Mouse (Mus musculus): ENCODE measurements around the gene Rnf103. TPM values are rescaled to one million over a fixed set of nuclear protein-coding genes. Genes with fewer than 3 reads are reported as not detected.

Rnf103 gene
- polyA plus RNA-seq, 1 experiment from 2014 or later, result 13.7 TPM

- Histone ChIP-seq H3K4me2 (ENCODE audit: low read depth, severe bottlenecking) (no peak overlapping the region), H3K4me1 (ENCODE audit: control insufficient read depth, insufficient read depth, low read length) (0 out of 2 replicates have a peak, but pooled peaks cover 5% of the 10 kb centered on the region), H3K9ac (ENCODE audit: low read length) (no peak overlapping the region), H3K27me3 (ENCODE audit: control insufficient read depth, insufficient read depth, low read length) (no peaks in the 10 kb centered on the region), H3K4me3 (ENCODE audit: low read depth, low read length) (no peak overlapping the region), H3K27ac (replicated peaks; ENCODE audit: low read depth, low read length) (no peak overlapping the region), H3K9me3 (ENCODE audit: control insufficient read depth, low read length) (no peaks in the 10 kb centered on the region), H3K36me3 (ENCODE audit: control insufficient read depth, insufficient read depth, low read length) (no peaks in the 10 kb centered on the region)
- DNase-seq (ENCODE audit: low spot score) (no peak), ATAC-seq (ENCODE audit: insufficient number of reproducible peaks, low FRiP score, low TSS enrichment, low read depth) (no peak)
- WGBS, result 91% methylated on average over 3 of the region's 3 CpGs
These were observed 6.9 kb downstream of the Rnf103 start for GRCm38 (mm10) chr6:71500575-71500974.

- no peak overlapping the region for H3K4me2 ChIP-seq (ENCODE audit: low read depth, severe bottlenecking)
- H3K4me1 ChIP-seq (ENCODE audit: control insufficient read depth, insufficient read depth, low read length), result no peaks in the 10 kb centered on the region
- H3K9ac ChIP-seq (ENCODE audit: low read length), result no peak overlapping the region
- H3K27ac ChIP-seq (replicated peaks; ENCODE audit: low read depth, low read length), result no peak overlapping the region
- DNase-seq (ENCODE audit: low spot score), result no peak
- no peak overlapping the region for H3K4me3 ChIP-seq (ENCODE audit: low read depth, low read length)
- 64% methylated on average over 4 of the region's 4 CpGs for WGBS
- H3K36me3 ChIP-seq (ENCODE audit: control insufficient read depth, insufficient read depth, low read length), result no peaks in the 10 kb centered on the region
- no peak for ATAC-seq (ENCODE audit: insufficient number of reproducible peaks, low FRiP score, low TSS enrichment, low read depth)
- no peaks in the 10 kb centered on the region for H3K9me3 ChIP-seq (ENCODE audit: control insufficient read depth, low read length)
- H3K27me3 ChIP-seq (ENCODE audit: control insufficient read depth, insufficient read depth, low read length), result no peaks in the 10 kb centered on the region
These were observed 9.3 kb downstream of the Rnf103 start for GRCm38 (mm10) chr6:71503001-71503400.

GRCm38 (mm10) chr6:71503670-71504069 is 10.0 kb downstream of the Rnf103 start:
- no peaks in the 10 kb centered on the region for H3K9me3 ChIP-seq (ENCODE audit: control insufficient read depth, low read length)
- no peak for ATAC-seq (ENCODE audit: insufficient number of reproducible peaks, low FRiP score, low TSS enrichment, low read depth)

GRCm38 (mm10) chr6:71504091-71504490 is 10.4 kb downstream of the Rnf103 start:
- no peak for ATAC-seq (ENCODE audit: insufficient number of reproducible peaks, low FRiP score, low TSS enrichment, low read depth)

More at GRCm38 (mm10) chr6:71503670-71504069, 10.0 kb downstream of the Rnf103 start:
- no peaks in the 10 kb centered on the region for H3K4me1 ChIP-seq (ENCODE audit: control insufficient read depth, insufficient read depth, low read length)
- H3K27ac ChIP-seq (replicated peaks; ENCODE audit: low read depth, low read length), result no peak overlapping the region
- no peak for DNase-seq (ENCODE audit: low spot score)
- H3K4me2 ChIP-seq (ENCODE audit: low read depth, severe bottlenecking), result no peak overlapping the region
- no peaks in the 10 kb centered on the region for H3K36me3 ChIP-seq (ENCODE audit: control insufficient read depth, insufficient read depth, low read length)
- no peaks in the 10 kb centered on the region for H3K27me3 ChIP-seq (ENCODE audit: control insufficient read depth, insufficient read depth, low read length)
- H3K9ac ChIP-seq (ENCODE audit: low read length), result no peak overlapping the region
- H3K4me3 ChIP-seq (ENCODE audit: low read depth, low read length), result no peak overlapping the region

GRCm38 (mm10) chr6:71505671-71506070 is 12.0 kb downstream of the Rnf103 start:
- WGBS, result 95% methylated on average over 2 of the region's 2 CpGs
- Histone ChIP-seq H3K4me1 (ENCODE audit: control insufficient read depth, insufficient read depth, low read length) (no peaks in the 10 kb centered on the region), H3K4me2 (ENCODE audit: low read depth, severe bottlenecking) (no peak overlapping the region), H3K27ac (replicated peaks; ENCODE audit: low read depth, low read length) (no peak overlapping the region), H3K27me3 (ENCODE audit: control insufficient read depth, insufficient read depth, low read length) (no peaks in the 10 kb centered on the region), H3K4me3 (ENCODE audit: low read depth, low read length) (no peak overlapping the region), H3K9me3 (ENCODE audit: control insufficient read depth, low read length) (no peaks in the 10 kb centered on the region), H3K9ac (ENCODE audit: low read length) (no peak overlapping the region), H3K36me3 (ENCODE audit: control insufficient read depth, insufficient read depth, low read length) (no peaks in the 10 kb centered on the region)
- ATAC-seq (ENCODE audit: insufficient number of reproducible peaks, low FRiP score, low TSS enrichment, low read depth), result no peak
- DNase-seq (ENCODE audit: low spot score), result no peak

More at GRCm38 (mm10) chr6:71504091-71504490, 10.4 kb downstream of the Rnf103 start:
- Histone ChIP-seq H3K4me3 (ENCODE audit: low read depth, low read length) (no peak overlapping the region), H3K27me3 (ENCODE audit: control insufficient read depth, insufficient read depth, low read length) (no peaks in the 10 kb centered on the region), H3K4me2 (ENCODE audit: low read depth, severe bottlenecking) (no peak overlapping the region), H3K9me3 (ENCODE audit: control insufficient read depth, low read length) (no peaks in the 10 kb centered on the region), H3K27ac (replicated peaks; ENCODE audit: low read depth, low read length) (no peak overlapping the region), H3K4me1 (ENCODE audit: control insufficient read depth, insufficient read depth, low read length) (no peaks in the 10 kb centered on the region), H3K9ac (ENCODE audit: low read length) (no peak overlapping the region), H3K36me3 (ENCODE audit: control insufficient read depth, insufficient read depth, low read length) (no peaks in the 10 kb centered on the region)
- no peak for DNase-seq (ENCODE audit: low spot score)
- 90% methylated on average over 4 of the region's 4 CpGs for WGBS

- H3K4me1 ChIP-seq (ENCODE audit: control insufficient read depth, insufficient read depth, low read length), result no peaks in the 10 kb centered on the region
- DNase-seq (ENCODE audit: low spot score) (no peak), ATAC-seq (ENCODE audit: insufficient number of reproducible peaks, low FRiP score, low TSS enrichment, low read depth) (no peak)
- no peaks in the 10 kb centered on the region for H3K27me3 ChIP-seq (ENCODE audit: control insufficient read depth, insufficient read depth, low read length)
- no peaks in the 10 kb centered on the region for H3K36me3 ChIP-seq (ENCODE audit: control insufficient read depth, insufficient read depth, low read length)
- no peak overlapping the region for H3K4me3 ChIP-seq (ENCODE audit: low read depth, low read length)
- no peak overlapping the region for H3K9ac ChIP-seq (ENCODE audit: low read length)
- H3K9me3 ChIP-seq (ENCODE audit: control insufficient read depth, low read length), result no peaks in the 10 kb centered on the region
- H3K27ac ChIP-seq (replicated peaks; ENCODE audit: low read depth, low read length), result no peak overlapping the region
- WGBS, result 87% methylated on average over 4 of the region's 4 CpGs
- no peak overlapping the region for H3K4me2 ChIP-seq (ENCODE audit: low read depth, severe bottlenecking)
These were observed 25.8 kb downstream of the Rnf103 start for GRCm38 (mm10) chr6:71519476-71519875.

GRCm38 (mm10) chr6:71525556-71525955 is 31.9 kb downstream of the Rnf103 start:
- Histone ChIP-seq H3K27me3 (ENCODE audit: control insufficient read depth, insufficient read depth, low read length) (no peaks in the 10 kb centered on the region), H3K27ac (replicated peaks; ENCODE audit: low read depth, low read length) (no peak overlapping the region), H3K4me1 (ENCODE audit: control insufficient read depth, insufficient read depth, low read length) (no peaks in the 10 kb centered on the region), H3K9ac (ENCODE audit: low read length) (no peak overlapping the region), H3K4me3 (ENCODE audit: low read depth, low read length) (no peak overlapping the region), H3K4me2 (ENCODE audit: low read depth, severe bottlenecking) (no peak overlapping the region), H3K9me3 (ENCODE audit: control insufficient read depth, low read length) (no peaks in the 10 kb centered on the region), H3K36me3 (ENCODE audit: control insufficient read depth, insufficient read depth, low read length) (no peaks in the 10 kb centered on the region)
- DNase-seq (ENCODE audit: low spot score) (no peak), ATAC-seq (ENCODE audit: insufficient number of reproducible peaks, low FRiP score, low TSS enrichment, low read depth) (no peak)
- WGBS, result 30% methylated on average over 3 of the region's 3 CpGs

GRCm38 (mm10) chr6:71527056-71527455 is 33.4 kb downstream of the Rnf103 start:
- no peak for ATAC-seq (ENCODE audit: insufficient number of reproducible peaks, low FRiP score, low TSS enrichment, low read depth)
- WGBS, result 89% methylated on average over 10 of the region's 10 CpGs
- H3K36me3 ChIP-seq (ENCODE audit: control insufficient read depth, insufficient read depth, low read length), result no peaks in the 10 kb centered on the region
- no peak overlapping the region for H3K27ac ChIP-seq (replicated peaks; ENCODE audit: low read depth, low read length)
- no peak overlapping the region for H3K9ac ChIP-seq (ENCODE audit: low read length)
- H3K4me3 ChIP-seq (ENCODE audit: low read depth, low read length), result no peak overlapping the region
- H3K4me2 ChIP-seq (ENCODE audit: low read depth, severe bottlenecking), result no peak overlapping the region
- H3K4me1 ChIP-seq (ENCODE audit: control insufficient read depth, insufficient read depth, low read length), result no peaks in the 10 kb centered on the region
- H3K27me3 ChIP-seq (ENCODE audit: control insufficient read depth, insufficient read depth, low read length), result no peaks in the 10 kb centered on the region
- no peak for DNase-seq (ENCODE audit: low spot score)
- H3K9me3 ChIP-seq (ENCODE audit: control insufficient read depth, low read length), result no peaks in the 10 kb centered on the region

- Histone ChIP-seq H3K4me1 (ENCODE audit: control insufficient read depth, insufficient read depth, low read length) (no peaks in the 10 kb centered on the region), H3K27me3 (ENCODE audit: control insufficient read depth, insufficient read depth, low read length) (no peaks in the 10 kb centered on the region), H3K4me3 (ENCODE audit: low read depth, low read length) (no peak overlapping the region), H3K27ac (replicated peaks; ENCODE audit: low read depth, low read length) (no peak overlapping the region), H3K36me3 (ENCODE audit: control insufficient read depth, insufficient read depth, low read length) (no peaks in the 10 kb centered on the region), H3K9me3 (ENCODE audit: control insufficient read depth, low read length) (no peaks in the 10 kb centered on the region), H3K4me2 (ENCODE audit: low read depth, severe bottlenecking) (no peak overlapping the region), H3K9ac (ENCODE audit: low read length) (no peak overlapping the region)
- DNase-seq (ENCODE audit: low spot score), result no peak
- no peak for ATAC-seq (ENCODE audit: insufficient number of reproducible peaks, low FRiP score, low TSS enrichment, low read depth)
- 89% methylated on average over 9 of the region's 9 CpGs for WGBS
These were observed 34.1 kb downstream of the Rnf103 start for GRCm38 (mm10) chr6:71527826-71528225.

Measured in limb, embryonic 11.5 days (tissue).